Mouse (Mus musculus): Measurements from ENCODE around the gene Hes3. TPM values are rescaled to one million over a fixed set of nuclear protein-coding genes. Genes with fewer than 3 reads are reported as not detected.

The Hes3 gene
- total RNA-seq, 2 experiments from 2014 or later, result not detected

DNA sequence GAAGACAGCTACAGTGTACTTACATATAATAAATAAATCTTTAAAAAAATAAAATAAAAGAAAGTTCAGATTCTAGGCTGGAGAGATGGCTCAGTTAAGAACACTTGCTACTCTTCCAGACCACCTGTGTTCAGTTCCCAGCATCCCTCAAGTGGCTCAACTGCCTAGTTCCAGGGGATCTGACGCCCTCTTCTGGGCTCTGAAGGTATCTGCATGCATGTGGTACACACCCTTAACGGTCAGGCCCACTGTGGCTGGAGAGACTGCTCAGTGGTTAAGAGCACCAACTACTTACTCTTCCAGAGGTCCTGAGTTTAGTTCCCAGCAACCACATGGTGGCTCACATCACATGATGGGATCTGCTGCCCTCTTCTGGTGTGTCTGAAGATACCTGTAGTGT lies 13.5 kb downstream of the Hes3 start:
- no peak for DNase-seq

GRCm38 (mm10) chr4:152276389-152277347 lies 14.8 kb downstream of the Hes3 start:
- DNase-seq, result no peak

DNA sequence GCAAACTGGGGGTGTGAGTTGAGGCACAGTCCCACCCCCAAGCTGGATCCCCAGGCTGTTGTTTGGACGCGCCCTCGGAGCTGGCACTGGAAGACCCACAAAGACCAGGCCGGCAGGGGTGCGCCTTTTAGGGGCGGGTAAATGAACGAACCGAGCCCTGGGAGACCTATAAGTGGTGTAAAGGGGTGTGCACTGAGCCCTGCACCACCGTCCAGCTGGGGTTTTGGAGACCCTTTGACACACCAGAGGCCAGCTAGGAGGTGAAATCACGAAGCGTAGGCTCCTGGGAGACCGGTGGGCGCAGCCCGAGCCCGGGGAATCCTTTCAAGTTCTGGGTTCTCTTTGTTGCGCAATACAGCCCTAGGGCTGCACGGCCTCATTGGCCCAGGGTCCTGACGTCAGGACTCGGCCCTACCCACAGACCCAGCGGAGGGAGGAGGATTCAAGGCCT lies 16.8 kb downstream of the Hes3 start:
- no peak for DNase-seq

DNA sequence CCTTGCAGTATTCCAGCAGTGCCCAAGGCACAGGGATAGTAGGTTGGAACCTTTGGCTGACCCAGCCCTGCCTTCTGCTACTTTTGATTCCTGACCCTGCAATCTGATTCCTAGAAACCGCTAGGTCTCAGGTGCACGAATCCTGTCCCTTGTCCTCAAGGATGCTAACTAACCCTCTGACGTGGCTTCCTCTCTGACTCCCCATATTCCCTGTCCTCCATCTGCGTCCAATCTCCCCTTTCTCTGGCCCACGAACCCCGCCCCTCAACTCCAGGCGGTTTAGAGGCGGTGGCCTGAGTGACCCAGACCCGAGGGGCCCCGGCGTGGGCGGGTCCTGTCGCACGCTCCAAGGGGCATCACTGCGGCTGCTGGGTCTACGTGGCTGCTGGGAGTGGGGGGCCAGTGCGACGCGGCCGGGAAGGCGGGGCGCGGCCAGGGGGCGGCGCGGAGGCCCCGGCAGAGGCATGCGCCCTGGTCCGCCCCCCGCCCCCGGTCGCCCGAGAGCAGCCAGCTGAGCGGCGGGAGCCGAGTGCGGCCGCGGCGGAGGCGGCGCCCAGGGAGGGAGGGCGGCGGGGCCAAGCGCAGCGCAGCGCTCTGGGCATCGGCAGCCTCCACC lies 17.7 kb downstream of the Hes3 start, which contains the start of gene Gpr153:
Gene Gpr153 (plus strand): TSS at position 612 of the 616 bp plus-strand sequence.
- DNase-seq, result no peak

- no peak for DNase-seq
Observed at GRCm38 (mm10) chr4:152273191-152273590, 18.3 kb downstream of the Hes3 start.

GRCm38 (mm10) chr4:152272449-152273049 lies 18.9 kb downstream of the Hes3 start:
- DNase-seq, result no peak

- no peak for DNase-seq
Observed at GRCm38 (mm10) chr4:152272006-152272405, 19.5 kb downstream of the Hes3 start.

- DNase-seq, result no peak
Observed at GRCm38 (mm10) chr4:152271334-152271733, 20.1 kb downstream of the Hes3 start.

DNA sequence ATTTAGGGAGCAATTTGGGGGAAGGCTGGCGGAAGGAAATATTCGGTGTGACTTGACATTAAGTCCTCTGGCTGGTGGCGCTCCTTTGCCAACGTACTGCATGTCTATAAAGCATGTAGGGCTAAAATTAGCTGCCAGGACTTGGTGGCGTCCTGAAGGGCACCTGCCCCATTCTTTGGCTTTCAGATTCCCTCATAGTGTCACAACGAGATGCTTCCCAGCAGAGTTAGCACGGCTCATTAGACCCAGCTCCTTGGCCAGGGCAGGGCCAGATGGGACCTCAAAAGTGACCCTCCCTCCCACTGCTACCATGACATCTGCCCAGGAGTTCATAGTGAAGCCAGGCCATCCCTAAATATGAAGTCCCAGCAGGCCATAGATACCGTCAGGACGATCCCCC lies 20.9 kb downstream of the Hes3 start:
- no peak for DNase-seq

- no peak for DNase-seq
Observed at GRCm38 (mm10) chr4:152269967-152270366, 21.5 kb downstream of the Hes3 start.

- DNase-seq, result no peak
Observed at GRCm38 (mm10) chr4:152267748-152268369, 23.6 kb downstream of the Hes3 start.

DNA sequence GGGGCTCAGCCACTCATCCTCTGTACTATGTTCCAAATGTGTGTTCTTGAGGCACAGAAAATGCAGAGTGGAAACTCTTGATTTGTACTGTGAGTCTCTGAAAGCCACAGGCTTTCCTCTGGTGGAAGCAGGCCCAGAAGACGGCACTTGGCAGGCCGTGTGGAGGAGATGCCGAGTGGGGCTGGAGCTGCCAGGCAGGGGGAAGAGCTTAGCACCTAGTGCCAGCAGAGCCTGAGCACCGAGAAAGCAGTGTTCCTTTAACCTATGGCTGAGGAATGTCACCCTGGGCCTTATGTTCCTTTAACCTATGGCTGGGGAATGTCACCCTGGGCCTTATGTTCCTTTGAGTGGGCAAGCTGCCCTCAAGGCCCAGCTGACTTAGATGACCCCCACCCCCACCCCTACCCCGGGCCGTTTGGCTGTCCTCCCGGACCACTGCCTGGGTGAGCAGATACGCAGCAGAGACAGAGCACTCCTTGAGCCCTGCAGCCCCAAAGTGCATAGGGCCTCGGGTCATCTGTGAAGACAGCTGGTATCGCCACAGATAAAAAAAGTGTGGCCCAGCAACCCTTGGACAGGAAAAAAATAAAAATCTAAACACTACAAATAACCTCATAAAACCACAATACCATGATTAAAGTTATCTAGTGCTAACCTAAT lies 25.1 kb downstream of the Hes3 start:
- DNase-seq, result peak; percentile 58 to 62

DNA sequence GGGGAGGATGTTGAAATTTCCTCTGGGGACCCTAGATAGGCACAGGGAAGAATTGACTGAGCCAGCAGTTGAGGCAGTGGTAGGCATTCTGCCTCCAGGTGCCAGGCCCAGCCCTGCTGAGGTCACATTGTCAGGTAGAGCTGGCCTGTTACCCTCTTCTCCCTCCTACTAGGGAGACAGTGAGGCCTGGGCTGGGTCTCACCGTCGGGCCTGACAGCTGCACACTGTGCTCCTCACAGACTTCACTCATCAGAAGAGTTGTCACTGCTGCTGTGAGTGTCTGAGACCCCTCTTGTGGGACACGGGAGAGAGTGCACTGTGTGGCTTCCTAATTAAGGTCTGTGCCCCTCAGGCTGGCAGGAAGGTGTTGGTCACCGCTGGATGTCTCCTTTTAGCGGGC lies 25.7 kb downstream of the Hes3 start:
- DNase-seq, result no peak

DNA sequence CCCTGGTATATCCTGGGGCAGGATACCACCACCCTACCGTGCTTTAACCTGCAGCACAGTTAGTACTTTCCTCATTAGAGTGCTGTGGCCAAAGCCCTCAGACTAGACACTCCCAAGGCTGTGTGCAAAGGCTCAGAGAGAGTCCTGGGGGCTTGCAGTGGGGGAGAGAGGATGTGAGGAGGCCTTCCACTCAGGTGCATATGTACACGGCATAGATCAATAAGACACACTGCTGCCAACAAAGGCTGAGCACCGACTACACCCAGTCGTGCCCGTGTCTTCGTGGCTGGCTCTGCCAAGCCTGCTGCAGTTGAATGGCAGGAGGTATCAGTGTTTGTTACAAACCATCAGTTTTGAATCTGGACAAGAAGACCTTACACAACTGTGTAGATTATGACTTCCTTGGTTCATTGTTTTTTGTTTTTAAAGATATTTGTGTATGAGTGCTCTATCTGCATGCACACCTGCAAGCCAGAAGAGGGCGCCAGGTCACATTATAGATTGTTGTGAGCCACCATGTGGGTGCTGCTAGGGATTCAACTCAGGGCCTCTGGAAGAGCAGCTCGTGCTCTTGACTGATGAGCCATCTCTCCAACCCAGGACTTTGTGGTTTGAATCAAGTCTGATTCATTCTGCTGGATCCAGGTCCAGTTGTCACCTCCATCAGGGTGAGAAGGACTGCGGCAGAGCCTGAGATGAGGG lies 26.4 kb downstream of the Hes3 start:
- no peak for DNase-seq

- DNase-seq, result no peak
Observed at GRCm38 (mm10) chr4:152264177-152264530, 27.3 kb downstream of the Hes3 start.

DNA sequence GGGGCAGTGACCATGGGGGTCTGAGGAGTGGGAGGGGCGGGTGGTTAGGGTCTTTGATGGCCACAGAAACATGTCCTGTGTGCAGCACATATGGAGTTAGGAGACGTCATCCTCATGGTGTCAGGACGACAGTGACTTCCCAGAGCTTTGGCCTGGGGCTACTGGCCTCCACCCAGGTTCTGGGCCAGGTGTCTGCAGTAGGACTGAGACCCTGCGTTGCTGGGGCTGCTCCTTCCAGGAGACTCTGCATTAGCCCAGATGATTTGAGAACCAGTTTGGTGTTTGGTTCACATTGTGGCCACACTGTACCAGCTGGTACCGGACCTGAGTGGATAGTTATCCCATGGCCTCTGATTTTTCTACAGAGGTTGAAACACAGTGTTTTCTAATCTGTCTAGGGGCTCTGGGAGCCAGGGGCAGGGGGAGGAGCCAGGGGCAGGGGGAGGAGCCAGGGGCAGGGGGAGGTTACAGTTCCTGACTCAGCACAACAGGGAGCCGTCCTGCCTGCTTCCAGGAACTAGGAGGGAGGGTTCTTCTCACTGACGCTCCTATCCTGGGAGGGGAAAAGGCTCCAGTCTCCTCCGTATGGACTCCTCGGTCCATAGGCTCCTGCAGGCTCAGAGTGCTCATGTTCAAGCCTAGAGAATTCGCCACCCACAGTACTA lies 27.8 kb downstream of the Hes3 start:
- no peak for DNase-seq

- DNase-seq, result no peak
Observed at GRCm38 (mm10) chr4:152263089-152263488, 28.4 kb downstream of the Hes3 start.

- no peak for DNase-seq
Observed at GRCm38 (mm10) chr4:152262187-152262586, 29.3 kb downstream of the Hes3 start.

DNA sequence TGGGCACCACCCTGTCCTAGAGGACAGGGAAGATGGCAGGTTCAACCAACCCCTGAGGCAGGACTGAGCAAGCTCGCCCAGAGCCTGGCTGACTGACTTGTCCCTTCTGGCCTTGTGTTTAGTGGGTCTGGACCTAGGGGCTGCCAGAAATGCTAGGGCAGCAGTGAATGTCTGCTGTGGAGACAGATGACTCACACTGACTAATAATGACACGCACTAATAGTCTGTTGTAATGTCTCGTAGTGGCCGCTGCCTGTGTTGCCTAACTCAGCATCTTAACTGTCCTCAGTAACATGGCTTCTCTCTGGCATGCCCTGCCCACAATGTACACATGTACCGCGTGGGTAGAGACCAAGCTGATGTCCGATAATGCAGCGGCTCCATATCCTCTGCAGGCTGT lies 31.0 kb downstream of the Hes3 start:
- no peak for DNase-seq

DNA sequence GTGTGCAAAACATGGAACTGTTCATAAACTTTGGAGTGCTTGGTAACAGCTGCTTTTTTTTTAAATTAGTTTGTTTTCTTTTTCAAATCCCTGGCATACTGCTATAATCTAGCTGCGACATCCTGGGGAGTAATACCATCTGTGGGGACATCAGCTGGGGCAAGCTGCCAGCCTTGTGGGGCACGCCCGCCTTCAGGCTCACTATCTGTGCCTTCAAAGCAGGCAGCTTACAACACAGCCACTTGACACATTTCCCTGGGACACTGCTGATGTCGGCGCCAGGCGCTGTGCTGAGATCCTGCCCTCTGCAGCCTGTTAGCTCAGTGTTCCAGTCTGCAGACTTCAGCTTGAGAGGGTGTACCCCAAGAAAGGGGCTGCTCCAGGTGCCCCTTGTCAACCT lies 34.4 kb downstream of the Hes3 start:
- DNase-seq, result peak; percentile 76 to 82

DNA sequence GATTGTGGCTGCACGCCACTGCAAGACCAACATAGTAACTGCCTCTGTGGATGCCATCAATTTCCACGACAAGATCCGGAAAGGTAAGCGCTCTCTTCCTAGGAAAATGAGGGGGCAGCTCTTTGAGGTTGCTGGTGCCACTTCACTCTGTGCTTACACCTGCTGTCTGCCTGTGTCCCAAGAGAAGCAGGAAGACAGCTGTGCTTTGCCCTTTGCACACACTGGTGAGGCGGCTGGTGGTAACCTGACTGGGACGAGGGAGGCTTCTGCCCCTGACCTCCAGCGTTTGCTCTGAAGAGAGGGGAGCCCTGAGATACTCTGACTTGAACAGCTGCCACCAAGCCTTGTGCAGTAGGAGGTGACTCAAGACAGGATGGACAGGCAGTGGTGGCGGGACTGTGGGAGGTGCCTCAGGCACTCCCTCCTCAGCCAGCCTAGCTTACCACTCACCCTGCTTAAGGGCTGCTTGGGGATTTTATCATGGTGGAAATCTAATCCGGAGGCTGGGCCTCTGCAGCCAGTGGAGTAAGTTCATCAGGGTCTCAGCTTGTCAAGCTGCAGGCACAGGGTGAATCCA lies 38.2 kb downstream of the Hes3 start:
- no peak for DNase-seq

Measured in layer of hippocampus, postnatal 36 days (tissue).